17 mouse cellular contexts compared by ENCODE assay signal in genomic region chr11:116416196-116416943, GRCm38 (mm10). TPM values are rescaled to one million over a fixed set of nuclear protein-coding genes. Genes with fewer than 3 reads are reported as not detected.
DNase-seq lines count a peak whose midpoint lies in the region; ATAC-seq and TF ChIP-seq lines count a peak whose summit lies in the region.
"Had no signal": no experiment of that assay in that cellular context is flagged by ENCODE, and none has a peak within 500 bp of the region (broad histone marks: within the 10 kb centered on the region; RNA-seq: fewer than 3 reads in every experiment).

No protein-coding gene starts in this region.

- ATAC-seq in inflammation-experienced regulatory T-cells, adult 6 months, result no peak
- ATAC-seq: liver, embryonic 12.5 days; midbrain, embryonic 16.5 days had no signal

- H3K4me1 ChIP-seq in embryonic fibroblast, embryonic 13.5 days (ENCODE audit: control insufficient read depth, insufficient read depth, low read length), result peaks cover 12% of the 10 kb centered on the region

- DNase-seq in urinary bladder, postnatal 14 days (ENCODE audit: low spot score), result peak; percentile 54
- no peak for DNase-seq in urinary bladder, adult 18-20 months (ENCODE audit: low spot score in 2 of 2)
- peak; percentile 53 to 54 for DNase-seq in heart, postnatal 10 days
- DNase-seq in right cerebral cortex, postnatal 25 days, result no peak
- no peak for DNase-seq in neural tube, embryonic 10.5 days (ENCODE audit: extremely low spot score, low spot score)
- no peak for DNase-seq in adrenal gland, postnatal 14 days
- DNase-seq: cerebellum, postnatal 36 days; right cerebral cortex, postnatal 4 days had no signal

- no peak for TF ChIP-seq POLR2A in embryonic fibroblast, embryonic 13.5 days (IDR thresholded peaks at IDR 0.05; ENCODE audit: low read depth, low read length)

- TF ChIP-seq CTCF in embryonic fibroblast, embryonic 13.5 days (IDR thresholded peaks at IDR 0.05; ENCODE audit: borderline replicate concordance, insufficient read depth, low read length), result no peak

- intact Hi-C loops in heart, postnatal 10 days (cut with DNase I), result no loop called here

- H3K4me3 ChIP-seq in embryonic fibroblast, embryonic 13.5 days (ENCODE audit: insufficient read depth, low read length), result no peak overlapping the region
- H3K4me3 ChIP-seq: erythroblast, embryonic 14.5 days; liver, embryonic 12.5 days; neural tube, embryonic 15.5 days had no signal

- H3K27ac ChIP-seq in embryonic fibroblast, embryonic 13.5 days (ENCODE audit: insufficient read depth, low read length), result peak overlapping the region; percentile 7; the same call in 1 of the 2 replicates
- H3K27ac ChIP-seq: hindbrain, embryonic 14.5 days; kidney, postnatal 0 days; liver, embryonic 12.5 days; neural tube, embryonic 15.5 days had no signal

RNA-seq across cellular contexts. Expression of gene Rnf157, which starts 3.5 kb away (rescaled TPM):
- polyA plus RNA-seq in embryonic fibroblast, embryonic 13.5 days (2011; ENCODE audit: insufficient read length, low read depth, missing spikeins), result 18.2 and 23.2 TPM in 2 replicates
- 10 to 100 TPM; 10.0 TPM for total RNA-seq in heart, postnatal 10 days (2021)
- polyA plus RNA-seq in inflammation-experienced regulatory T-cells, adult 6 months (2017; shearing (Covaris generic)), result 10 to 100 TPM in 1 of 3 experiments, 1 to 10 TPM in 2; 3.0 to 15.1 (median 8.5) TPM
- 8.6 and 10.1 TPM in 2 replicates for total RNA-seq in adrenal gland, postnatal 14 days (2021)
- polyA plus RNA-seq: erythroblast, embryonic 14.5 days had no signal

RNA-seq across cellular contexts. Expression of gene Ubald2, which starts 17.5 kb away (rescaled TPM):
- polyA plus RNA-seq in embryonic fibroblast, embryonic 13.5 days (2011; ENCODE audit: insufficient read length, low read depth, missing spikeins), result 57.3 and 62.3 TPM in 2 replicates
- 10 to 100 TPM; 47.2 to 49.4 TPM for total RNA-seq in heart, postnatal 10 days (2021)
- polyA plus RNA-seq in inflammation-experienced regulatory T-cells, adult 6 months (2017; shearing (Covaris generic)), result 10 to 100 TPM; 10.4 to 14.6 (median 10.6) TPM
- total RNA-seq in adrenal gland, postnatal 14 days (2021), result 36.4 and 38.8 TPM in 2 replicates

RNA-seq across cellular contexts. Expression of gene Qrich2, which starts 49.7 kb away (rescaled TPM):
- polyA plus RNA-seq in embryonic fibroblast, embryonic 13.5 days (2011; ENCODE audit: insufficient read length, low read depth, missing spikeins), result not detected in 2 replicates
- total RNA-seq in heart, postnatal 10 days (2021), result not detected
- not detected for polyA plus RNA-seq in inflammation-experienced regulatory T-cells, adult 6 months (2017; shearing (Covaris generic))
- total RNA-seq in adrenal gland, postnatal 14 days (2021), result not detected in 2 replicates
- polyA plus RNA-seq: erythroblast, embryonic 14.5 days; hindbrain, embryonic 14.5 days; liver, embryonic 12.5 days; neural tube, embryonic 15.5 days; stomach, embryonic 14.5 days had no signal

Comparison
In these comparisons a context has a peak if more than half of its experiments do, and no peak if none do; other contexts are left out.
1. DNase-seq: peak in urinary bladder, postnatal 14 days (single experiment) and heart, postnatal 10 days (2 of 2); none in urinary bladder, adult 18-20 months (0 of 2), right cerebral cortex, postnatal 25 days (single experiment), neural tube, embryonic 10.5 days (single experiment) and adrenal gland, postnatal 14 days (single experiment).